Mouse (Mus musculus) intestine, embryonic 14.5 days (tissue): ENCODE data around the gene Klc1. TPM values are rescaled to one million over a fixed set of nuclear protein-coding genes. Genes with fewer than 3 reads are reported as not detected.
"Not testable (repeated sequence)": the region's sequence is repeated elsewhere in the genome, so short reads cannot be mapped to it uniquely, and the experiment has no call there.

Experiments used
- ATAC-seq: fragments of 200-750 bp; cut with Nextera tagmentation; replicated peaks from 2 replicates; pipeline ENCODE4 v1.8.0; 2017; ENCODE audit warnings: low read depth, moderate number of reproducible peaks, moderate TSS enrichment, moderate library complexity; ENCODE audit not compliant: low FRiP score, low TSS enrichment
- DNase-seq: peaks from one replicate; pipeline ENCODE4 v3.0.0-alpha.2; 2018; ENCODE audit warnings: low spot score
- H3K27ac ChIP-seq: fragments of 300-500 bp; sonication (generic); 2 replicates; pipeline ENCODE4 v1.5.1; 2014; ENCODE audit warnings: low read depth, mild to moderate bottlenecking, control low read depth
- H3K27me3 ChIP-seq: fragments of 300-500 bp; sonication (generic); replicated peaks from 2 replicates; pipeline ENCODE4 v1.6.1; 2014; ENCODE audit warnings: low read length, control low read depth; ENCODE audit not compliant: control insufficient read depth, insufficient read depth
- H3K36me3 ChIP-seq: fragments of 300-500 bp; sonication (generic); 2 replicates; pipeline ENCODE4 v1.6.1; 2014; ENCODE audit warnings: low read length, control low read depth; ENCODE audit not compliant: control insufficient read depth, insufficient read depth
- H3K4me1 ChIP-seq: fragments of 300-500 bp; sonication (generic); replicated peaks from 2 replicates; pipeline ENCODE4 v1.6.1; 2014; ENCODE audit warnings: low read length, control low read depth, mixed read lengths; ENCODE audit not compliant: control insufficient read depth, insufficient read depth
- H3K4me2 ChIP-seq: fragments of 300-500 bp; sonication (generic); 2 replicates; pipeline ENCODE4 v1.6.1; 2014; ENCODE audit warnings: low read length
- H3K4me3 ChIP-seq: fragments of 300-500 bp; sonication (generic); 2 replicates; pipeline ENCODE4 v1.5.1; 2014; ENCODE audit warnings: low read depth, low read length, control low read depth, mixed read lengths
- H3K9ac ChIP-seq: fragments of 300-500 bp; sonication (generic); 2 replicates; pipeline ENCODE4 v1.6.1; 2014; ENCODE audit warnings: mild to moderate bottlenecking, low read length
- H3K9me3 ChIP-seq: fragments of 300-500 bp; sonication (generic); 2 replicates; pipeline ENCODE4 v1.6.1; 2016; ENCODE audit warnings: low read length, control low read depth; ENCODE audit not compliant: control insufficient read depth
- WGBS: fragments of 180-500 bp; shearing (Covaris S2); extraction: QIAGEN DNeasy Blood & Tissue Kit; methylation state at CpG from one replicate; pipeline ENCODE4 v1.1.7; 2014; 5-methylcytosine and 5-hydroxymethylcytosine counted together
- polyA plus RNA-seq: library from polyadenylated mRNA; unstranded; fragments of >200 nt; fragmentation: Nextera tagmentation; extraction: Ambion mirVana; gene quantifications from 2 replicates; pipeline ENCODE4 v1.2.1, GENCODE M21; 2014

The Klc1 gene
- polyA plus RNA-seq, 1 experiment from 2014 or later, result 109 TPM

DNA sequence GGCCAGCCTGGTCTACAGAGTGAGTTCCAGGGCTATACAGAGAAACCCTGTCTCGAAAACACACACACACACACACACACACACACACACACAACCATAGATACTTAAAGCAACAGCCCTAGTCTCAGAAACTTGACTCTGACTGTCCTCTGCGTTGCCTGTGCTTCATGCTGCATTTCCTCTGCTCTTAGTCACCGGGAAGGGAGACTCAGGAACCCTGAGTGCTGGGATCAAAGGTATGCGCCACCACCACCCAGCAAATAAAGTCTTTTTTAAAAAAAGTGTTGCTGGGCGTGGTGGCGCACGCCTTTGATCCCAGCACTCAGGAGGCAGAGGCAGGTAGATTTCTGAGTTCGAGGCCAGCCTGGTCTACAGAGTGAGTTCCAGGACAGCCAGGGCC, 22.0 kb upstream of the Klc1 start:
- not testable (repeated sequence) for H3K27ac ChIP-seq, H3K36me3 ChIP-seq, H3K4me1 ChIP-seq, H3K9ac ChIP-seq, H3K9me3 ChIP-seq, H3K4me2 ChIP-seq, H3K27me3 ChIP-seq, DNase-seq, ATAC-seq, H3K4me3 ChIP-seq
- 88% methylated on average over 8 of the region's 8 CpGs for WGBS

DNA sequence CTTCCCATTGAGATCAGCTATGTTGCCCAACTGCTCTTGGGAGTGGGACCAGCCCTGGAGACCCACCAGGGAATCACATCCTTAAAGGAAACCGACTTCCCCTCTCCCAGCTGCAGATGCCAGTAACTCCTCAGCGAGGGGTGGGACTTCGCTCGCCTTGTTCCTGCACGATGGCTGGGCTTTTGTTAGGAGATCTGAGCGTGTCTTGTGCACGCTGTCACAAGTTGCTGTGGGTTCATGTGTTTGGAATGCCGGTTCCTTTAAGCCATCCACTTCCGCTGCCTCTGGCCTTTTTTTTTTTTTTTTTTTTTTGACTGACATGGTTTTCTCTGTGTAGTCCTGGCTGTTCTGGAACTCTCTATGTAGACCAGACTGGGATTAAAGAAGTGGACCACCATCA, 21.3 kb upstream of the Klc1 start:
- DNase-seq, result no peak
- H3K27me3 ChIP-seq, result no peaks in the 10 kb centered on the region

DNA sequence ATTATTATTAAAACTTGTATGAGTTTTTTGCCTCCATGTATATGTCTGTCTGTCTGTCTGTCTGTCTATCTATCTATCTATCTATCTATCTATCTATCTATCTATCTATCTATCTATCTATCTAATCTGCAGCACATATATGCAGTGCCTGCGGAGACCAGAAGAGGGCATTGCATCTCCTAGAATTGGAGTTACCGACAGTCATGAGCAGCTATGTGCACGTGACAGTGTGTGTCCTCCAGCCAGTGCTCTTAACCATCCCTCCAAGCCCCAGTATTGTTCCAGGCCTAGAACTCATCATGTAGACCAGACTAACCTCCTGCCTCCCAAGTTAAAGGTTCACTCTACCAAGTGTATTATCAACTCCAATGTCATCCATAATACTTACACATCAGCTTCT, 19.9 kb upstream of the Klc1 start:
- Histone ChIP-seq H3K4me3 (no peak overlapping the region), H3K4me2 (no peak overlapping the region), H3K36me3 (no peaks in the 10 kb centered on the region), H3K9ac (no peak overlapping the region), H3K9me3 (no peaks in the 10 kb centered on the region), H3K27me3 (no peaks in the 10 kb centered on the region), H3K27ac (no peak overlapping the region), H3K4me1 (peaks cover 4% of the 10 kb centered on the region)
- peak; percentile 68 for DNase-seq
- 13% methylated on average over 3 of the region's 3 CpGs for WGBS
- no peak for ATAC-seq

More for the DNA sequence above, 21.3 kb upstream of the Klc1 start:
- ATAC-seq, result no peak
- 61% methylated on average over 9 of the region's 9 CpGs for whole genome bisulfite sequencing
- no peak overlapping the region for H3K27ac ChIP-seq
- H3K4me2 ChIP-seq, result no peak overlapping the region
- H3K4me1 ChIP-seq, result no peaks in the 10 kb centered on the region
- H3K9ac ChIP-seq, result no peak overlapping the region
- H3K36me3 ChIP-seq, result no peaks in the 10 kb centered on the region
- H3K9me3 ChIP-seq, result no peaks in the 10 kb centered on the region
- no peak overlapping the region for H3K4me3 ChIP-seq

DNA sequence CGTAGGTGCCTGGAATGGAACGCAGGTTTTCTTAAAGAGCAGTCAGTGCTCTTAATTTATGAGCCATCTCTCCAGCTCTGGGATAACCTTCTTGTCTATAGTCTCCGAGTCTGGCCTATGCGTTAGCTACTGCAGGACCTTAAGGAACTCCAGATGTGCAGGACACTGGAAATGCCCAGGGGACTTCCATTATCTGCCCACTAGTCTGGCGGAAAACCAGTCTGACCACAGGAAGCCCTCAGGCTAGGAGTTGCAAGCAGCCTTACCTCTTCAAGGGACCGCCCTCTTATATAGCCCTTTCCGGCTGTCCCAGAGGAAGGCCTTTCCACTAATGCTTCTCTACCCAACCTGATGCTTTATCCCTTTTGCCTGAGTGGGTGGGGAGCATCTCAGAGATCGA, 17.3 kb upstream of the Klc1 start:
- ATAC-seq (no peak), DNase-seq (no peak)
- Histone ChIP-seq H3K9ac (no peak overlapping the region), H3K4me2 (no peak overlapping the region), H3K4me1 (peaks cover 17% of the 10 kb centered on the region), H3K27ac (no peak overlapping the region), H3K9me3 (no peaks in the 10 kb centered on the region), H3K27me3 (no peaks in the 10 kb centered on the region), H3K36me3 (no peaks in the 10 kb centered on the region), H3K4me3 (no peak overlapping the region)
- 76% methylated on average over 8 of the region's 8 CpGs for WGBS

DNA sequence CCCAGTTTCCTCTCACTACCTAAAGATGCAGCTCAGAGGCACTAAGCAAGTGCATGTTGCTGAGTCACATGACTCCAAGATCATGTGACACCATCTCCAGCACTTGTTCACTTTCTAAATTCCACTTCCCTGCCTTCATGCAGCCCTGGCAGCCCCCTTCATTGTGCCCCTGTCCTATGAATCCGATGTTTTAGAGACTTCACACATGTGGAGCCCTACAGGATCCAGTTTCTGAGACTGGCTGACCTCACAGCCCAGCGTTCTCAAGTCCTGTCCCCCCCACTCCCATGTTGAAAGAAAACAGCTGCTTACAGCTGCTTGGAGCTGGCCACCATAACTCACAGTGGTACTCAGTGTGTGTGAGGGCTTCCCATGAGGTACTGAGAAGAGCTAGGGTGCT, 15.2 kb upstream of the Klc1 start:
- H3K27me3 ChIP-seq, result no peaks in the 10 kb centered on the region

DNA sequence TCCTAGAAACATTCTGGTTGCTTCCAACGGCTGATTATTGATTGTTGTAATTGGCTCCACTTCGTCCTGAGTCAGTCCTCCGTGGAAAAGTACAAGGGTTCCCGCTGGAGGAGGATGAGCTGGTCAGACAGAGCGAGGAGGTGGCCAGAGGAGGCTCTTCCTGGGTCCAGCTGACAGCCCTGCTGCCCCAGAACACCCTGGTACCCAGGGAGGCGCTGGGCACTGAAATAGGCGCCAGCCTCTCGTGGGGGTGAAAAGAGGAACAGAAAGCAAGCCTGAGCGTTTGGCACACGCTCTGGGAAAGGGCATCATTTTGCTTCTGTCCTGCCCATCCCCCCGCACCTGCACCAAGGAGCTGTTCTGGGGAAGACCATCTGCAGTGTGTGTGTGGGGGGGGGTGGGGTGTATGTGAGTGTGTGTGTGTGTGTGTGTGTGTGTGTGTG, 14.6 kb upstream of the Klc1 start:
- 71% methylated on average over 11 of the region's 11 CpGs for WGBS
- H3K27me3 ChIP-seq, result no peaks in the 10 kb centered on the region
- 0 out of 2 replicates have a peak overlapping the region, but pooled peaks have one; percentile 4 for H3K4me2 ChIP-seq
- ATAC-seq (no peak), DNase-seq (no peak)
- H3K9me3 ChIP-seq, result no peaks in the 10 kb centered on the region
- H3K9ac ChIP-seq, result no peak overlapping the region
- H3K36me3 ChIP-seq, result no peaks in the 10 kb centered on the region
- no peak overlapping the region for H3K4me3 ChIP-seq
- H3K27ac ChIP-seq, result peak overlapping the region; percentile 84
- H3K4me1 ChIP-seq, result peaks cover 21% of the 10 kb centered on the region

More for the DNA sequence above, 15.2 kb upstream of the Klc1 start:
- H3K9ac ChIP-seq, result no peak overlapping the region
- 0 out of 2 replicates have a peak overlapping the region, but pooled peaks have one; percentile 4 for H3K4me2 ChIP-seq
- DNase-seq (peak; percentile 69), ATAC-seq (peak; percentile 73)
- H3K27ac ChIP-seq, result peak overlapping the region; percentile 84
- H3K4me1 ChIP-seq, result peaks cover 21% of the 10 kb centered on the region
- H3K4me3 ChIP-seq, result no peak overlapping the region
- H3K36me3 ChIP-seq, result no peaks in the 10 kb centered on the region
- 25% methylated on average over 2 of the region's 2 CpGs for WGBS
- H3K9me3 ChIP-seq, result no peaks in the 10 kb centered on the region

DNA sequence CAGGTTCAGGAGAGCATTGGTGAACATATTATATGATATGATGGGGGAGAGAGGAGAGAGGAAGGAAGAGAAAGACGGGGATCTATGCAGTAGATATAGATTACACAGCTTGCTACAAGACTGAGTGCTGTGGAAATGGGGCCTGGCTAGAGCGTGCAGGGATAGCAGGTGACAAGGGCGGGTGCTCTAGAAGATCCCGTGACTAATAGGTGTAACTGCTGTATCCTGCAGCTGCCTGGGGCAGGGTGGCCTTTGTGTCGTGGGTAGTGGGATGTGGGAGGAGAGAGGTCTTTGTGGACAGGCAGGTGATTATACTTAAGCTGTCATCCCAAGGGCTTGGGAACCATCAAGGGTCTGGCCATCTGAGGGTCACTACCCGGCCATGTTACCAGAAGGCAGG, 13.4 kb upstream of the Klc1 start:
- no peak overlapping the region for H3K9ac ChIP-seq
- ATAC-seq (no peak), DNase-seq (no peak)
- H3K36me3 ChIP-seq, result no peaks in the 10 kb centered on the region
- no peak overlapping the region for H3K4me3 ChIP-seq
- no peak overlapping the region for H3K4me2 ChIP-seq
- H3K27me3 ChIP-seq, result no peaks in the 10 kb centered on the region
- 0 out of 2 replicates have a peak overlapping the region, but pooled peaks have one; percentile 62 for H3K27ac ChIP-seq
- peaks cover 21% of the 10 kb centered on the region for H3K4me1 ChIP-seq
- 82% methylated on average over 6 of the region's 6 CpGs for WGBS
- H3K9me3 ChIP-seq, result no peaks in the 10 kb centered on the region

DNA sequence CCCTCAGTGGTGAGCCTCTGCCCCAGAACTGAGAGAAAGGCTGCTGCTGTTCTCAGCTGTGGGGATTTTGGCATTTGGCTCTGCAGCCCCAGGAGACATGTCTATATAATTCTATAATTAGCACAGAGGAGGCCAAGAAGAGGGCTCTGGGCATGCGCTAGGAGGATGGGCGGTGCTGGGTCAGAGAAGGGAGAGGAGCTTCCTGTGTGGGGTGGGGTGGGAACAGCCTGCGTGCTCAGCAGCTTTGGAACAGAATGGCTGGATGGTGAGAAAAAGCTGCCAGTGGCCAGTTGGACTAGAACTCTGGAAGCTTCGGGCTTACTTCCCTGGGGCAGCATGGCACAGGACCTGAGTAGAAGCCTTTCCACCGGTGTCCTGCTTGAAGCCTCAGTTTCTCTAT, 12.6 kb upstream of the Klc1 start:
- ATAC-seq (peak; percentile 48; the same call in 1 of the 2 replicates), DNase-seq (peak; percentile 68)
- Histone ChIP-seq H3K27ac (peak overlapping the region; percentile 62), H3K9me3 (no peaks in the 10 kb centered on the region), H3K4me1 (peaks cover 21% of the 10 kb centered on the region), H3K4me2 (peak overlapping the region; percentile 8), H3K4me3 (no peak overlapping the region), H3K36me3 (no peaks in the 10 kb centered on the region), H3K9ac (no peak overlapping the region), H3K27me3 (no peaks in the 10 kb centered on the region)
- WGBS, result 39% methylated on average over 5 of the region's 5 CpGs

DNA sequence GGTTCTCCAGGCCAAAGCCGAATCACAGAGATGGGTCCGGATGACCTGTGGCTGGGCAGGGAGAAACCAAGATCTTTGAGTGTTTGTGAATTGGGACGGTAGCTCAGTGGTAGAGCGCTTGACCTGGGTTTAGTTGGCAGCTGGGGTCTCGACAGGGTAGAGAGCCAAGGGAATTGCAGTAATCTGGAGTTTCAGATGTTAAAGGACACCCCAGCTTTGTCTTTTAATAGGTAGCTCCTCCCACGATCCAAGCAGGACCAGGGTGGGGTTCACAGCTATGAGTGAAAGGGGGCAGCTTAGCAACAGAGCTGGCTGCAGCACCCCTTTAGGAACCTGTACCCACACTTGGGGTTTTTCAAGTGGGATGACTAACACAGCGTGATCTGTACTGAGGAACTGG, 11.2 kb upstream of the Klc1 start:
- no peak overlapping the region for H3K4me3 ChIP-seq
- no peaks in the 10 kb centered on the region for H3K36me3 ChIP-seq
- no peaks in the 10 kb centered on the region for H3K9me3 ChIP-seq
- no peak overlapping the region for H3K4me2 ChIP-seq
- no peaks in the 10 kb centered on the region for H3K27me3 ChIP-seq
- no peak overlapping the region for H3K27ac ChIP-seq
- H3K9ac ChIP-seq, result no peak overlapping the region
- ATAC-seq, result no peak
- DNase-seq, result no peak
- peaks cover 21% of the 10 kb centered on the region for H3K4me1 ChIP-seq
- WGBS, result 82% methylated on average over 7 of the region's 7 CpGs
